Mouse (Mus musculus): ENCODE data around the gene Rpl10. TPM values are rescaled to one million over a fixed set of nuclear protein-coding genes. Genes with fewer than 3 reads are reported as not detected.

Gene Rpl10
- total RNA-seq, 2 experiments from 2014 or later = 156 to 173 TPM

GRCm38 (mm10) chrX:74281041-74281731 lies 10.6 kb downstream of the Rpl10 start:
- no peak for DNase-seq (ENCODE audit: low spot score in 2 of 2)

GRCm38 (mm10) chrX:74281732-74282394 lies 11.3 kb downstream of the Rpl10 start, which contains the start of the genes Taz and Dnase1l1:
Gene Taz (plus strand): TSS chrX:74281912.
Gene Dnase1l1 (minus strand): TSS chrX:74282337.
- peak in 1 of 2 experiments; percentile 23 for DNase-seq (ENCODE audit: low spot score in 2 of 2)

GRCm38 (mm10) chrX:74282395-74283091 lies 11.9 kb downstream of the Rpl10 start:
- DNase-seq (ENCODE audit: low spot score in 2 of 2) = peak; percentile 78 to 88

DNA sequence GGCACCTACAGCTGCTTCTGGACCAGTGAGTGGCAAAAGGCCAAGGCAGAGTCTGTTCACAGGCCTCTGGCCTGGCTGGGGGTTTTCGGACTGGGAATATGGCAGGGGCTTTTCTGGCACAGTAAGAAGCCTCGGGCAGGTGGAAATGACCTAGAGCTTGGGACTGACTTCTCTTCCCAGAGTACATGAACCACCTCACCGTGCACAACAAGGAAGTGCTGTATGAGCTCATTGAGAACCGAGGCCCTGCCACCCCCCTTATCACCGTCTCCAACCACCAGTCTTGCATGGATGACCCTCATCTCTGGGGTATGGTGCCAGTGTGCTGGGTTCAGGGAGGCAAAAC lies 12.5 kb downstream of the Rpl10 start:
- DNase-seq (ENCODE audit: low spot score in 2 of 2) = no peak

GRCm38 (mm10) chrX:74293431-74293830 lies 22.8 kb downstream of the Rpl10 start:
- DNase-seq (ENCODE audit: low spot score in 2 of 2) = no peak

- peak; percentile 90 to 95 for DNase-seq (ENCODE audit: low spot score in 2 of 2)
These were observed 26.2 kb downstream of the Rpl10 start, which contains the start of gene Atp6ap1 for GRCm38 (mm10) chrX:74296538-74297448. Gene Atp6ap1 (plus strand): TSS chrX:74297097.

- no peak for DNase-seq (ENCODE audit: low spot score in 2 of 2)
These were observed 27.7 kb downstream of the Rpl10 start for GRCm38 (mm10) chrX:74298348-74298747.

- DNase-seq (ENCODE audit: low spot score in 2 of 2) = no peak
These were observed 29.1 kb downstream of the Rpl10 start for GRCm38 (mm10) chrX:74299721-74300120.

- DNase-seq (ENCODE audit: low spot score in 2 of 2) = peak; percentile 67 to 82
These were observed 34.5 kb downstream of the Rpl10 start, which contains the start of gene Gdi1 for GRCm38 (mm10) chrX:74304867-74305700. Gene Gdi1 (plus strand): TSS chrX:74304998.

GRCm38 (mm10) chrX:74312540-74313464 lies 42.2 kb downstream of the Rpl10 start, which contains the start of gene Fam50a:
Gene Fam50a (plus strand): TSS chrX:74313033.
- DNase-seq (ENCODE audit: low spot score in 2 of 2) = peak; percentile 82 to 88

Small RNA genes within 50 kb of the gene (microRNA-seq; reads per million reads assigned to microRNA genes)
- gene Mir7091 (0 to 0.45 reads per million in 2 experiments), gene Mir7092 (0 to 0.28 reads per million in 2 experiments)

Other genes with a start within 250 kb of the Rpl10 start
- gene Irak1, start 246.9 kb upstream of the Rpl10 start, total RNA-seq (2021) = 10 to 100 TPM; 47.6 to 56.5 TPM
- not detected for gene Opn1mw, start 143.3 kb upstream of the Rpl10 start, total RNA-seq (2021)
- gene Mecp2, start 135.4 kb upstream of the Rpl10 start, total RNA-seq (2021) = 10 to 100 TPM; 75.0 to 77.6 TPM
- gene Tex28, start 103.0 kb upstream of the Rpl10 start, total RNA-seq (2021) = not detected
- not detected for gene Tktl1, start 93.6 kb upstream of the Rpl10 start, total RNA-seq (2021)
- 100 to 1,000 TPM; 133 to 154 TPM for gene Flna, start 21.0 kb upstream of the Rpl10 start, total RNA-seq (2021)
- 10 to 100 TPM; 37.9 to 39.3 TPM for gene Emd, start 16.1 kb upstream of the Rpl10 start, total RNA-seq (2021)
- 10 to 100 TPM; 47.9 to 67.4 TPM for gene Taz, start 11.1 kb downstream of the Rpl10 start, total RNA-seq (2021)
- gene Dnase1l1, start 11.5 kb downstream of the Rpl10 start, total RNA-seq (2021) = 1 to 10 TPM; 2.0 to 2.2 TPM
- gene Atp6ap1, start 26.3 kb downstream of the Rpl10 start, total RNA-seq (2021) = 100 to 1,000 TPM; 302 to 318 TPM
- gene Gdi1, start 34.2 kb downstream of the Rpl10 start, total RNA-seq (2021) = 100 to 1,000 TPM; 656 to 707 TPM
- gene Fam50a, start 42.2 kb downstream of the Rpl10 start, total RNA-seq (2021) = 10 to 100 TPM; 36.5 to 44.4 TPM
- 10 to 100 TPM; 41.8 to 42.3 TPM for gene Plxna3, start 58.3 kb downstream of the Rpl10 start, total RNA-seq (2021)
- 10 to 100 TPM; 32.6 to 35.7 TPM for gene Lage3, start 82.8 kb downstream of the Rpl10 start, total RNA-seq (2021)
- gene Ubl4a, start 102.4 kb downstream of the Rpl10 start, total RNA-seq (2021) = 10 to 100 TPM; 57.5 to 59.6 TPM
- 1 to 10 TPM; 1.8 to 2.0 TPM for gene Slc10a3, start 102.5 kb downstream of the Rpl10 start, total RNA-seq (2021)
- gene Fam3a, start 122.5 kb downstream of the Rpl10 start, total RNA-seq (2021) = 10 to 100 TPM; 16.9 to 23.5 TPM
- 10 to 100 TPM; 45.3 to 47.5 TPM for gene Ikbkg, start 122.5 kb downstream of the Rpl10 start, total RNA-seq (2021)
- gene G6pdx, start 158.4 kb downstream of the Rpl10 start, total RNA-seq (2021) = 10 to 100 TPM; 28.4 to 30.5 TPM
- gene Gm6880, start 210.6 kb downstream of the Rpl10 start, total RNA-seq (2021) = not detected